Mouse (Mus musculus): ENCODE results near the gene Tuba8. TPM values are rescaled to one million over a fixed set of nuclear protein-coding genes. Genes with fewer than 3 reads are reported as not detected.

Tuba8 gene
- total RNA-seq, 2 experiments from 2014 or later: 1.8 to 2.6 TPM

DNA sequence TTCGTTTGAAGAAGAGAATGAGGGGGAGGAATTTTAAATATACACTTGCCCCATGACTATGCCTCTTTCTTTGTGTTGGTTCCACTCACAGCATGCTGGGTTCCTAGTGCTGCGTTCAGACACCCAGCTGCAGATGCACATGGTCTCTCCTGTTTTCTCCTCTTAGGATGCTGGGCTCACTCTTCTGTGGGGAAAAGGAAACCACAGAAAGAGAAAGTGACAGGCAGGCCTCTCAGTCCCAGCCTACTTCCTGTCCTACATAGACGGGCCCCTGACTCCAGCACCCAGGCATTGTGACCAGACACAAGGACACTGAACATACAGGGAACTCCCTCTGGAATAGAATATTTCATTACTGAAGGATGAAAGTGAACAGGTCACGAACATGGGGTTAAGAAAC lies 15.5 kb downstream of the Tuba8 start:
- DNase-seq (ENCODE audit: low spot score in 2 of 2): no peak

DNA sequence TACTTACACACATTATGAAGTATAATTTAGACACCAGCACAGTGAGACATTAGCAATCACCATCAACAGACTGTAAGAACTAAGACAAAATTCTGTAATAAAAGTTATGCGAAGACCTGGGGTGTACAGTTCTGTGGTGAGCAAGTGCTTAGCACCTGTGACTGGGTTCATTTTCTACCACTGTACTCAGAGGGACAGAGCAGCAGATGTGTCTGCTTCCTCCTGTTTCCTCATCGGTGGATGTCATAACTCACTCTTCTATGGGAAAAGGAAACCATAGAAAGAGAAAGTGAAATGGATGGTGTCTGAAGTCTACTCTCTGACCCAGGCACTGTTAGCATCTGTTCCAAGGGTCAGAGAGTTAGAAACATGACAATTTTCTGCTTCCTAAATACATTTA lies 16.2 kb downstream of the Tuba8 start:
- DNase-seq (ENCODE audit: low spot score in 2 of 2): no peak

DNA sequence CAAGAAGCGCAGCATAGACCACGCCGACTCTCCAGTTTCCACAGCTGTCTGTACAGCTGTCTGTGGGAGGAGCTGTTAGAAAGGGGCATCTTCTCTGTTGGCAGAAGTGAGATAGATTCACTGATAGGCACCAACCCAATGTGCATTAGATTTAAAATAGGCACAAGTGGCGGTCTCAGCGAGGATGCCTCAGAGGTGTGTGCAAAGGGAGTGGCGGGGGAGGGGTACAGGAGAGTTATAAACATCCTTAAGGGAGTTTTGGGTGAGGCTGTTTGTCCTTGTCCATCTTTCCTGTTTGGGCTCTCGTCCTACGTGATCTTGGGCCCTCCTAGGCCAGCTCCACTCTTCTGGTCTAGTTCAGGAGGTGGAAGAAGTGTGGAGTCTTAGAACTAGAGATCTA lies 17.9 kb downstream of the Tuba8 start:
- no peak for DNase-seq (ENCODE audit: low spot score in 2 of 2)

DNA sequence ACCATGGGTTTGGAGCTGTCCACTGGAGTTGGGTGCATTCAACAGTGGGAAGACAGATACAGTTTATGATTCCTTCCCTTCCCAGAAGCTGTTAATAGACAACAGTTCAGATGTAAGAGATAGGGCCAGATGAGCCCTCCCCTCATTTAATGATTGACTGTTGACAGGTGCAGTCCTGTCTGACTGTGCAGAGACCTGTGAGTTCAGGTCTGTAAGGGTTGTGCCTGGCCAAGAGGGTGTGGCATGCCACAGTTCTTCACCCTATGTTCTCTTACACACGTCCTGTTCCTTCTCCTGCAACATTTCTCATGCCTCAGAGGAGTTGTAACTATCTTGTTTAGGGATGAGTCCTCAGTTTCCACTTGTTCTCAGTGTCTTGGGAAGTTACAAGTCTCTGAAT lies 22.2 kb downstream of the Tuba8 start:
- no peak for DNase-seq (ENCODE audit: low spot score in 2 of 2)

DNA sequence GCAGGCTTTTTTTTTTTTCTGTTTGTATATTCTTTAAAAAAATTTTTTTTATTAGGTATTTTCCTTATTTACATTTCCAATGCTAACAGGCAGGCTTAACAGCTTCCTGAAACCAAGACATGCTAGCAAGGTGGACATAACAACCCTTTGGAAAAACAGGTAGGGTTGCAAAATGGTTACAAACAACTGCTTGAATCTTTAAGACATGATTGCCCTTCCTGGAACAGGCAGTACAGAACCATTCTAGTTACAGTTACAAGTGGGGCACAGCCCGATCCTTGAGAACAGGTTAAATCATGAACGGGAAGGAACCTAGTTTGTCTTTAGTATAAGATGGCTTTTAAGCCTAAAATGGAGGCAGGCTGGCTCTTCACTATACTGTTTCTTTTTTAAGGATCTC lies 25.9 kb downstream of the Tuba8 start:
- DNase-seq (ENCODE audit: low spot score in 2 of 2): no peak

DNA sequence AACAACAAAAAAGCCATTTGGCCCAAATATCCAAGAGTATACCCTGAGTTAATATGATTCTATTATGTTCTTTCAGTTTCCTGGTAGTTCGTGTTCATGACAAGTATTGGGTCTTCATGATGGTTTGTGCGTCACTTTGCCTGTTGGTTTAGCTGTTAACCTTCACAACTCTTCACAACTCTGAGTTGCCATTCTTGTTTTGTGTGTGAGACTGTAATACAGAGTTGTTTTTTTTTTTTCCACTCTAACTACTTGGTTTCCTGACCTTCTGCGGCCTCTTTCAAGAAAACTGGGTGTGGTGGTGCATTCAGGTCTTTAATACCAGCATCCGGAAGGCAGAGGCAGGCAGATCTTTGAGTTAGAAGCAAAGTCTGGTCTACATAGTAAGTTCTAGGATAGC lies 27.7 kb downstream of the Tuba8 start:
- no peak for DNase-seq (ENCODE audit: low spot score in 2 of 2)

DNA sequence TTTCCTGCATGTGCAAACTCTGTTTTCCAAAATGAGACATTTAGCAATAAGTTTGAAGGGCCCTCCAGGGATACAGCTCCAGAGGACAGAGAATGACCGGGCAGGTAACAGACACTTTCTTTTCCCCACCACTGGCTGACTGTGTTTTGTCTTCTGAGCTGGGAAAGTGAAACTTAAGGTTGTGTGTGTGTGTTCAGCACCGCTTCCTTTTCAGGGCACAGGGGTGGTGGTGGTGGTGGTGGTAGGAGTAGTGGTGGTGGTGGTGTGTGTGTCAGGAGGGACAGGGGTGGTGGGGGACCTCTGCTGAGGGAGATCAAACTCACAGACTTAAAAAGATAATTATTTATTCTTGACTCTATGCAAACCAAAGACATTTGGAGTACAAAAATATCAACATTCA lies 31.3 kb downstream of the Tuba8 start:
- no peak for DNase-seq (ENCODE audit: low spot score in 2 of 2)

DNA sequence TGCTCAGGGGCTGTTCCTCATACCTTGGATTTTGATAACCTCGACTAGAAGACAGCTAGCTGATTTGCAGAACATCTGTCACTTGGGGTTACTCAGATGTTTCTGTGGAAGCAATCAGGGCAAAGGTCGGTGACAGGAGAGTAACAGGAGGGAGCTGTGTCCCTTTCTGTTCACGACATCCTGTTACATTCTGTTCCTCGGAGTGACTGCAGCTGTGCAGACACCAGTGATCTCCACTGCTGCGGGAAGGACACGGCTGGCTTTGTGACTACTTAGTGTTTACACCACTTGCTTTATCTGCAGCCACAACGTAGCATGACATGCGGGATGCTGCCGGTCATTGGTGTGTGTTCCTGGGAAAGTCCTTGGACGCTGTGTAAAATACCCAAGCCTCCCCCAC lies 32.7 kb downstream of the Tuba8 start:
- no peak for DNase-seq (ENCODE audit: low spot score in 2 of 2)

DNA sequence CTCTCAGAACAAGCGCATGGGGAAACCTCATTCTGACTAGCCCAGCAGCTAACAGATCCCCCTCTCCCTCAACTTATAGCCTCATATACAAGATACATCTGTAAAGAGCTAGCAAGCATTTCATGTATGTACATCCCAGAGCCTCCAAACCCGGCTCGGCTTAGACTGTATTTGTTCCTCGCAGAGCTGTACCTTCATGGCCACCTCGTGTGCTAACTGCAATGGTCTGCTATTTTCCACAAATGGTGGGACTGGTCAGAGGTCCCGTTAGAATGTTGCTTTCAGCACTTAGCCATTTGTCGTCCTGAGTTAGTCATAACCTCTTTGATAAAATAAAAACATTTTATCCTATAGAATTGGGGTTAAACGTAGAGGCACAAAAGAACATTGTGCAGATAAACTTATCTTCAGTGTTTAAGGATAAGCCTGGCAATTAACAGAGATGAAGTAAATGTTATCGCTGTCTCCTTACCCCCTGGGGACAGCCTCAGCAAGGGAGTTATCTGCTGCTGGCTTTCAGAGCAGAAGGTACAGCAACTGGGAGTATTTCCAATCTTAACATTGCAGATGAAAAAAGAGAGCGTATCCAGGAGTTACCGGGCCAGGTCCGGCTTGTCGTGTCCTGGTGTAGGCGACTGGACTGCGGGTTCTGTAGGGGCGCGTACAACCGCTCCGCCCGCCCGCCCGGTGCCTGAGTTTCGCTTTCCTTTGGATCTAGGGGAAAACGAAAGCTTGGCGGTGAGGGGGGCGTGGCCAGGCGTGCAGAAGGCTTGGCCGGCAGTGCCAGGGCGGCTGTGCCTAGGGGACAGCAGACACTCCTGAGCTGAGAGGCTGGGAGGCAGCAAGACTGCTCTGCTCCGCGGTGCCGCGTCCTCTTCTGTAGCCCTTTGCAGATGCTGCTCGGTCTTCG lies 34.9 kb downstream of the Tuba8 start, which contains the start of gene Usp18:
Gene Usp18 (plus strand): TSS at position 780 of the 910 bp plus-strand sequence.
- peak; percentile 71 to 85 for DNase-seq (ENCODE audit: low spot score in 2 of 2)

DNA sequence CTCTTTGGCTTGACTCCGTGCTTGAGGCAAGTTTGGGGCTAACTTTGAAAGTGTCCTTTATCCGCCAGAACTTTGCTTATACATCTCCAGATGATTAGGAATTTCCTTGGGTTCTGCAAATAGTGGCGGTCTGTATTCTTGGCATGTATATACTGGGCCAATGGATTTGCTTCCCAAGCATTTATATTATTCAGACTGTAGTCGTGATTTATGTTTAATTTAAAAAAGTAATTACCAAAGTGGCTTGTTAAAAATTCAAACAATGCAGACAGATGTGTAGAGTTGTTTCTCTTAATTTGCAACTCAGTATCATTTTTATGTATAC lies 35.5 kb downstream of the Tuba8 start:
- no peak for DNase-seq (ENCODE audit: low spot score in 2 of 2)

DNA sequence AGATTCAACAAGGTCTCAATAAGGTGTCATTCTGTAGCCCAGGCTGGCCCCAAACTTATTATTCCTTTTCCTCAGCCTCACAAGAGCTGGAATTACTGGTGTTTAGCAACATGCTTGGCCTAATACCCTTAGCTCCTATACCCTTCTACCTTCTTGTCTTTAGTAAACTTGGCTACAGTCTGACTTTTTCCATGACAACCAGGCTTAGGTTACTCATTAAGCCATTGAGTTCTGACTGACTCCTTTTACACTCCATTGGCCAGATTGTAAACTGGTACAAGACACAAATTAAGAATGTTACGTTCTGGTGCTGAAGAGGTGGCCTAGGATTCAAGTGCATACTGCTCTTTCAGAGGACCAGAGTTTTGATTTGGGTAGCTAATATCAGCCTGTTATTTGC lies 39.9 kb downstream of the Tuba8 start:
- DNase-seq (ENCODE audit: low spot score in 2 of 2): no peak

DNA sequence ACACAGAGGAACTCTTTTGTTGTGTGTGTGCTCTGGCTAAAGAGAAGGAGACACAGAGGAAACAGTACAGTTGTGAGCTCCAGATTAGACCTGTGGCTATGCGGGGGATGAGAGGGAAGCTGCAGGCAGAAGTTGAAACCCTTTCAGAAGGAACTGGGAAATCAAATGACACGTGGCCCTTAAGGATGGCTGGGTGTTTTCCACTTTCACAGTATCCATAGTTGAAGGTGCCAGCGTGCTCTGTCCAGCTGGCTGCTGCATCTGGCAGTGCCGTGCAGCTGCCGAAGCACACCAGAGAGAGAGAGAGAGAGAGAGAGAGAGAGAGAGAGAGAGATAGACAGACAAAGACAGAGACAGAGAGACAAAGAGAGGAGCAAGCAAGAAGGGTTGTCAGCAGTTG lies 40.8 kb downstream of the Tuba8 start:
- DNase-seq (ENCODE audit: low spot score in 2 of 2): no peak

DNA sequence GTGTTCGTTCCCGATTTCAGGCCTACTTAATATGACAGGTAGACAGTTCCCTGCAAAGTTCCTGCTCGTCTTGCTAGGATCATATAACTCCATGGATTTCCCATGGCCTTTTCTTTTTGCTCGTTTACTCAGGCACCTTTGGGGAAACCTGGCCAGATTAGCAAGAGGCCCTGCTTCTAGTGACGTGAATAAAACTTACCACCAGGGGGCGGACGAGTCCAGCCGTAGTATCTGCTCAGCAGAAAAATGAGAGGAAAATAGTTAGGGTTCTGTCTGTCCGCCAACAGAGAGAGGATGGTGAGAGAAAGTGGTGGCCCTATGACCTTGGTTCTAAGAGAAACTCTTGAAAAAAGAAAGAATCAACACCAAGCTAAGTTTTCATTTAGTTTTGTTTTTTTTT lies 50.1 kb downstream of the Tuba8 start:
- peak; percentile 24 to 44 for DNase-seq (ENCODE audit: low spot score in 2 of 2)

DNA sequence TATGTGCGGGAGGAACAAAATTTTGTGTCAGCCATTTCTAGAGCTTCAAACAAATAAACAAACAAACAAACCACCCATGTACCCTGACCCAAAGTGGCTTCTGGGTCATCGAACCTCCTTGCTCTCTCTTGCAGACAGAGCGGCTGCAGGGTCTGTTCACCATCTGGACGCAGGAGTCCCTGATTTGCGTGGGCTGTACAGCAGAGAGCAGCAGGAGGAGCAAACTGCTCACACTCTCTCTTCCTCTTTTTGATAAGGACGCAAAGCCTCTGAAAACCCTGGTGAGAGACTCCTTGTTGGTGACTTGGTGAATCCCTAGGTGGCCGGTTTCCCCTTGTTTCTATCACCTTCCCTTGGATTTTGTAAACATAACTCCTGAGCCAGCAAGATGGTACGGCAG lies 50.7 kb downstream of the Tuba8 start:
- DNase-seq (ENCODE audit: low spot score in 2 of 2): no peak

DNA sequence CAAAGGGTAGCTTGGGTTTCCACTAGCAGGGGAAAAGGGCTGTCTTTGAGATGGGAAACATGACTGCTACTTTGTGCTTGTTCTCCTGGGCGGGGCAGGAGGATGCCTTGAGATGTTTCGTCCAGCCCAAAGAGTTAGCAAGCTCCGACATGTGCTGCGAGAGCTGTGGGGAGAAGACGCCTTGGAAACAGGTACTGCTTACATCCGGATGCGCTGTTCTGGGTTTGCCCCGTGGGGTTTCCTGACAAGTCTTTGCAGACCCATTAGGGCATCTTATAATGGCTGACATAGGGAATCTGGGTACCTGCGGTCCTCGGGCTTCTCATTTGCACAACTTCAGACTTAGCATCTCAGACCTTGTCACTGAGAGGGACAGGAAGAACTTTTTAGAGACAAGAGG lies 51.5 kb downstream of the Tuba8 start:
- DNase-seq (ENCODE audit: low spot score in 2 of 2): no peak

DNA sequence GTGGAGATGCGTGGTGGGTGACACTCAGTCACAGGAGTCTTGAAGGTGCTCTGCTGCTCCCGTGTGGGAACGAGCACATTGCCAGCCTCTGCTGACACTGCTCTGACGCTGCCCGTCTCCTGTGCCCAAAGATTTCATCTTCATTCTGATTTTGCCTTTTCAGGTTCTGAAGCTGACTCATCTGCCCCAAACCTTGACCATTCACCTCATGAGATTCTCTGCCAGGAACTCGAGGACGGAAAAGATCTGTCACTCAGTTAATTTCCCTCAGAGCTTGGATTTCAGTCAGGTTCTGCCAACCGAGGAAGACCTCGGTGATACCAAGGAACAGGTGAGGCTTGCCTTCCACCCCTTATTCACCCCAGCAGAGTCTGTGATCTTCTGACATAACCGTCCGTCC lies 52.0 kb downstream of the Tuba8 start:
- DNase-seq (ENCODE audit: low spot score in 2 of 2): no peak

DNA sequence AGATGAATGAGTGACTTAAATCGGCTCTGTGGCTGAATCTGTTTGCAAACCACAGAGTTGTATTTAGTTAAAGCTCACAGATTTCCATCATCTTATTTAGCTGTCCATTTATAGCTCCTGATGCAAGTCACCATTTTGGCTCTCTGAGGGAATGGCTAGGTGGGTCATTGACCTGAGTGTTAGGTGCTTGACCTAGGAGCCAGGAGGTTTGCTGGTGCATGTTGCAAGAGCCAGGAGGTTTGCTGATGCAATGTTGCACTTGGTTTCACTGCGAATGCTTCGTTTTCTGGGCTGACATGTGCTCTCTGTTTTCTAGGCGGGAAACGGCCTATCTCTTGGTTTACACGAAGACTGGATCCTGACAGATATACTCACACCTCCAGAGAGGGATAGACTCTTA lies 59.7 kb downstream of the Tuba8 start:
- no peak for DNase-seq (ENCODE audit: low spot score in 2 of 2)

DNA sequence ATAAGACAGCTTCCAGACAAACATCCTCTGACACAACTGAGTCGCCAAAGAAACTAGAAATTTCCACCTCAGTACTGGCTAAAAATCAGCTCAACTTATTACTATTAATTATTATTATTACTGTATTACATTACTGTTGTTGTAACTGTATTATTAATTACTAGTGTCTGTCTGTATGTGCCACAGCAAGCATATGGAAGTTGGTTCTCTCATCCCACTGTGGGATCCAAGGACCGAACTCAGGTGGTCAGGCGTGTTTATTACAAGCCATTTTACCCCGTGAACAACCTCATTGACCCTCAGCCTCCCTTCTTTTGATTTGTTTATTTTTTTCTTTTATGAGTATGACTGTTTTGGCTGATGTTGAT lies 61.2 kb downstream of the Tuba8 start:
- DNase-seq (ENCODE audit: low spot score in 2 of 2): no peak

DNA sequence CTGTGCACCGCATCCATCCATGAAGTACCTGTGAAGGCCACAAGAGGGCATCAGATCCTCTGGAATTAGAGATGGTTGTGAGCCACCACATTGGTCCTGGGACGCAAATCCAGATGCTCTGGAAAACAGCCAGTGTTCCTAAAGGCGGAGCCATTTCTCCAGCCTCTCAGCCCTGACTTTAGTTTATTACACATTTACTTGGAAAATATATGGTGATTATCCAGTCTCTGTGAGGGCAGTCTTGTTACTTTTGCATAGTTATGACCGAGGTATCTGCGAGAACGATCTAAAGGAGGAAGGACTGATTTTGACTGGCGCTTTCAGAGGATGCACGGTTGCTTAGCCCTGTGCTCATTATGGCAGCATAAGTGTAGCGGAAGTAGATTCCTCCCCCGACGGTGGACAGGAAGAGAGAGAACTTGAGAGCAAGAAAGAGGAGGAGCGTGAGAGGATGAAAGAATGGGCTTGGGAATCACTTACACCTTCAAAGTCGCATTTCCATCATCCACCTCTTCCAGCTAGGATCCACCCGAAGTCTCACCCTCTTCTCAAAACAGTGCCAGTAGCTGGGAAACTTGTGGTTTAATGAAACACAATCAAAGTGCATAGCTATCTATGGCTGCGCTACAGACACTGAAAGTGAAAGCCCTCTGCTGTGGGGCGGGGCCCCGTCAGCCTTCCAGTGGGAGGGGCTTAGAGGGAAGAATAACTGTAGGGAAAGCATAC lies 61.7 kb downstream of the Tuba8 start:
- peak; percentile 19 to 61 for DNase-seq (ENCODE audit: low spot score in 2 of 2)

DNA sequence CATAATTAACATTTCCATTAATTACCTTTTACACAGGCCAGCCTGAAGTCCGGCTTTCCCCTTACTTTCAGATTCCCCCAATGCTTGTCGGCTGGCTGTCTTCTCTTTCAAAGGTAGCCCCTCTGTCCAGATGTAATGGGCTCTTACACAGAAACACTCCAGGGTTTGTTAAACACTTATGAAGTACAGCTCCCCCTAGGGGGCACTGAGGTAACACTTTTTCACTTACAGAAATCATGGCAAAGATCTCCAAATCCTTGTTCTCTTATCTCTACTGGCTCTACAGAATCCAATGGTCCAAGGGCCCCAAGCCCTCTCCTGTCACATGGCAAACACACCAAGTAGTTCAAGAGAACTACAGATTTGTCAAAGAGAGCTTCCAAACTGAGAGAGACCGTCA lies 63.9 kb downstream of the Tuba8 start:
- DNase-seq (ENCODE audit: low spot score in 2 of 2): no peak

All from adrenal gland, postnatal 4 days (tissue).